Mouse (Mus musculus) testis, adult 2 months (tissue): ENCODE data around the gene Scube1.

ENCODE experiments used
- CTCF ChIP-seq: fragments of 200-500 bp; IDR thresholded peaks from 2 replicates; pipeline ENCODE4 v1.5.1; 2012; ENCODE audit warnings: low read depth, mild to moderate bottlenecking, inconsistent platforms, low read length, moderate library complexity; ENCODE audit not compliant: control insufficient read depth, insufficient read depth, insufficient replicate concordance
- POLR2A ChIP-seq: fragments of 200-500 bp; IDR thresholded peaks from 2 replicates; pipeline ENCODE4 v1.6.1; 2012; ENCODE audit warnings: low read depth, mild to moderate bottlenecking, inconsistent platforms, low read length, moderate library complexity; ENCODE audit not compliant: control insufficient read depth

- TF ChIP-seq POLR2A: no peak
- TF ChIP-seq CTCF: no peak
These were observed 36.7 kb upstream of the Scube1 start for GRCm38 (mm10) chr15:83761512-83761911.
